Mouse (Mus musculus): ENCODE data around the gene Gm10974. TPM values are rescaled to one million over a fixed set of nuclear protein-coding genes. Genes with fewer than 3 reads are reported as not detected.

Gene Gm10974
- polyA plus RNA-seq, 1 experiment from 2014 or later: not detected

- no peak overlapping the region for H3K9ac ChIP-seq (ENCODE audit: low read depth, low read length)
- ATAC-seq (ENCODE audit: low read depth): no peak
- H3K4me2 ChIP-seq (ENCODE audit: low read depth, low read length): no peak overlapping the region
- H3K4me1 ChIP-seq (ENCODE audit: control insufficient read depth, insufficient read depth, low read length): peaks cover 13% of the 10 kb centered on the region; the same call in 1 of the 2 replicates
- DNase-seq (ENCODE audit: low spot score): no peak
- no peak overlapping the region for H3K4me3 ChIP-seq (ENCODE audit: low read depth, low read length)
- 0 out of 2 replicates have a peak, but pooled peaks cover 3% of the 10 kb centered on the region for H3K36me3 ChIP-seq (ENCODE audit: control insufficient read depth, insufficient read depth, low read length)
- no peaks in the 10 kb centered on the region for H3K9me3 ChIP-seq (ENCODE audit: control insufficient read depth, low read length)
- 64% methylated on average over 5 of the region's 5 CpGs for WGBS
- H3K27me3 ChIP-seq (replicated peaks; ENCODE audit: control insufficient read depth, insufficient read depth, low read length): no peaks in the 10 kb centered on the region
- peak overlapping the region; percentile 55 for H3K27ac ChIP-seq (replicated peaks; ENCODE audit: low read depth, low read length)
These were observed 3.6 kb downstream of the Gm10974 start for GRCm38 (mm10) chr7:66369071-66369933.

DNA sequence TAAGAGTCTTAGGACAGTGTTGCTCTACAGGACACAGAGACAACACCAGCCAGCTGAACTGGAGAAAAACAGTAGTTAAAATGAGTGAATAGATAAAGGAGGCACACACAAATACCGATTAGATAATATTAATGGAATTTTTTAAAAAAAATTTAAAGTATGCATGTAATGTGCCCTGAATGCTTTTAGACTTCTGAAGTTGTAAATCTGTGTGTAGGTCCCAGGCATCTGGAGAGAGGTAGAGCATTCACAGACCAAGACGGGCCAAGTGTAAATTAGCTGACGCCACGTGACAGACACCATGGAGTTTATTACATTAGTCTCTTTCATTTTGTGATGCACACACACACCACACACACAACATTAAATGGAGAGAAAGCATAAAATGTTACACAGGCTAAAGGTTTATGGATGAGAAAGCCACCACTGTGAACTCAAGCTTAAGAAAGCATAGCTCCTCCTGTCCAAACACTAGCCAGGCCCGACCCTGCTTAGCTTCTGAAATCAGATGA, 4.3 kb downstream of the Gm10974 start:
- Histone ChIP-seq H3K4me3 (ENCODE audit: low read depth, low read length) (no peak overlapping the region), H3K27ac (replicated peaks; ENCODE audit: low read depth, low read length) (peak overlapping the region; percentile 55), H3K27me3 (replicated peaks; ENCODE audit: control insufficient read depth, insufficient read depth, low read length) (no peaks in the 10 kb centered on the region), H3K36me3 (ENCODE audit: control insufficient read depth, insufficient read depth, low read length) (no peaks in the 10 kb centered on the region), H3K4me2 (ENCODE audit: low read depth, low read length) (no peak overlapping the region), H3K9ac (ENCODE audit: low read depth, low read length) (no peak overlapping the region), H3K4me1 (ENCODE audit: control insufficient read depth, insufficient read depth, low read length) (peaks cover 13% of the 10 kb centered on the region; the same call in 1 of the 2 replicates), H3K9me3 (ENCODE audit: control insufficient read depth, low read length) (no peaks in the 10 kb centered on the region)
- DNase-seq (ENCODE audit: low spot score) (peak; percentile 15), ATAC-seq (ENCODE audit: low read depth) (no peak)
- 58% methylated on average over 5 of the region's 5 CpGs for WGBS

DNA sequence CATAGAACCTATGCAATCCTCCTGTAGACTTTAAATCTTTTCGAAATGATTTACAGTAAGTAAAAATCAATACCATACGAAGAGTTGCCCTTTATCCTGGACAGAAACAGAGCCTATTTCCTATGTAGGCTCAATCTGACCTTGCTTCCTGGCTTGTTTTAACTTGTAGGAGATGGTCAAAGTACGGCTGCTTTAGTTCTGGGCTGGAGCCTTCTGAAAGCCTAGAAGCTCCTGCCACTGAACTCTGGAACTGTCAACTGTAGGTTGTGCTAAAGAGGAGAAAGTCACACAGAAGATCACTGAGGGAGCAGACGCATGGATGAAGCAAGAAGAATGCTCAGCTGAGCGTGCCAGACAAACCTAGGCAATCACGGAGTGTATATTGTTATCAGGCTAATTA, 5.3 kb downstream of the Gm10974 start:
- 80% methylated on average over 6 of the region's 6 CpGs for WGBS
- ATAC-seq (ENCODE audit: low read depth): no peak
- Histone ChIP-seq H3K36me3 (ENCODE audit: control insufficient read depth, insufficient read depth, low read length) (no peaks in the 10 kb centered on the region), H3K27me3 (replicated peaks; ENCODE audit: control insufficient read depth, insufficient read depth, low read length) (no peaks in the 10 kb centered on the region), H3K27ac (replicated peaks; ENCODE audit: low read depth, low read length) (no peak overlapping the region), H3K4me1 (ENCODE audit: control insufficient read depth, insufficient read depth, low read length) (peaks cover 12% of the 10 kb centered on the region; the same call in 1 of the 2 replicates), H3K9ac (ENCODE audit: low read depth, low read length) (no peak overlapping the region), H3K4me3 (ENCODE audit: low read depth, low read length) (no peak overlapping the region), H3K4me2 (ENCODE audit: low read depth, low read length) (no peak overlapping the region), H3K9me3 (ENCODE audit: control insufficient read depth, low read length) (no peaks in the 10 kb centered on the region)
- DNase-seq (ENCODE audit: low spot score): no peak

GRCm38 (mm10) chr7:66373391-66373790, 7.7 kb downstream of the Gm10974 start:
- H3K9me3 ChIP-seq (ENCODE audit: control insufficient read depth, low read length): no peaks in the 10 kb centered on the region
- DNase-seq (ENCODE audit: low spot score): no peak
- no peak overlapping the region for H3K27ac ChIP-seq (replicated peaks; ENCODE audit: low read depth, low read length)
- H3K36me3 ChIP-seq (ENCODE audit: control insufficient read depth, insufficient read depth, low read length): no peaks in the 10 kb centered on the region
- H3K4me2 ChIP-seq (ENCODE audit: low read depth, low read length): no peak overlapping the region
- ATAC-seq (ENCODE audit: low read depth): no peak
- H3K9ac ChIP-seq (ENCODE audit: low read depth, low read length): no peak overlapping the region
- H3K4me1 ChIP-seq (ENCODE audit: control insufficient read depth, insufficient read depth, low read length): peaks cover 10% of the 10 kb centered on the region; the same call in 1 of the 2 replicates
- no peaks in the 10 kb centered on the region for H3K27me3 ChIP-seq (replicated peaks; ENCODE audit: control insufficient read depth, insufficient read depth, low read length)
- no peak overlapping the region for H3K4me3 ChIP-seq (ENCODE audit: low read depth, low read length)
- WGBS: 82% methylated on average over 3 of the region's 3 CpGs

GRCm38 (mm10) chr7:66375736-66376135, 10.0 kb downstream of the Gm10974 start:
- H3K9me3 ChIP-seq (ENCODE audit: control insufficient read depth, low read length): no peaks in the 10 kb centered on the region
- H3K27ac ChIP-seq (replicated peaks; ENCODE audit: low read depth, low read length): no peak overlapping the region
- peaks cover 5% of the 10 kb centered on the region; the same call in 1 of the 2 replicates for H3K36me3 ChIP-seq (ENCODE audit: control insufficient read depth, insufficient read depth, low read length)
- ATAC-seq (ENCODE audit: low read depth) (no peak), DNase-seq (ENCODE audit: low spot score) (no peak)
- 82% methylated on average over 4 of the region's 4 CpGs for WGBS
- no peak overlapping the region for H3K9ac ChIP-seq (ENCODE audit: low read depth, low read length)
- no peak overlapping the region for H3K4me2 ChIP-seq (ENCODE audit: low read depth, low read length)
- no peaks in the 10 kb centered on the region for H3K27me3 ChIP-seq (replicated peaks; ENCODE audit: control insufficient read depth, insufficient read depth, low read length)
- no peaks in the 10 kb centered on the region for H3K4me1 ChIP-seq (ENCODE audit: control insufficient read depth, insufficient read depth, low read length)
- no peak overlapping the region for H3K4me3 ChIP-seq (ENCODE audit: low read depth, low read length)

- Histone ChIP-seq H3K4me2 (ENCODE audit: low read depth, low read length) (no peak overlapping the region), H3K9ac (ENCODE audit: low read depth, low read length) (no peak overlapping the region), H3K9me3 (ENCODE audit: control insufficient read depth, low read length) (no peaks in the 10 kb centered on the region), H3K4me1 (ENCODE audit: control insufficient read depth, insufficient read depth, low read length) (no peaks in the 10 kb centered on the region), H3K4me3 (ENCODE audit: low read depth, low read length) (no peak overlapping the region), H3K27me3 (replicated peaks; ENCODE audit: control insufficient read depth, insufficient read depth, low read length) (no peaks in the 10 kb centered on the region), H3K27ac (replicated peaks; ENCODE audit: low read depth, low read length) (peak overlapping the region; percentile 7; the same call in 1 of the 2 replicates), H3K36me3 (ENCODE audit: control insufficient read depth, insufficient read depth, low read length) (peaks cover 7% of the 10 kb centered on the region; the same call in 1 of the 2 replicates)
- no peak for ATAC-seq (ENCODE audit: low read depth)
- WGBS: 74% methylated on average over 10 of the region's 10 CpGs
- no peak for DNase-seq (ENCODE audit: low spot score)
These were observed 10.9 kb downstream of the Gm10974 start for GRCm38 (mm10) chr7:66376560-66376959.

DNA sequence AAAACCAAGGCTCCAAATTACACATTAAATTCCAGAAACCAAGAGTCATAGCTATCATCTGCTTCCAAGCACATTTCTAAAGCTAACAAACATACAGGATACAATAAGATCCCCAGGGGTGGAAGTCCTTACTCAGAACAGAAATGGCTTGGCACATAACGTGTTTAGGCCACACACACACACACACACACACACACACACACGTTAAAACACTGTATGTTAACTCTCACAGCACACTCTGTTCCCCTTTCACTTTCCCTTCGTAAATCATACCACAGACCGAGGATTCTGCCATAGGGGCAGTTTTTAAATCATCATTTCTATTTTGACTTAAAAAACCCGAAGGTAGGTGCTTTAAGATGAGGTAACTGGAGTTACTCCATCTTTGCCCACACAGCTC, 18.5 kb downstream of the Gm10974 start:
- WGBS: 63% methylated on average over 5 of the region's 5 CpGs
- peaks cover 7% of the 10 kb centered on the region; the same call in 1 of the 2 replicates for H3K36me3 ChIP-seq (ENCODE audit: control insufficient read depth, insufficient read depth, low read length)
- DNase-seq (ENCODE audit: low spot score): peak; percentile 75
- H3K9me3 ChIP-seq (ENCODE audit: control insufficient read depth, low read length): no peaks in the 10 kb centered on the region
- H3K9ac ChIP-seq (ENCODE audit: low read depth, low read length): no peak overlapping the region
- ATAC-seq (ENCODE audit: low read depth): no peak
- H3K27ac ChIP-seq (replicated peaks; ENCODE audit: low read depth, low read length): peak overlapping the region; percentile 36; the same call in 1 of the 2 replicates
- no peaks in the 10 kb centered on the region for H3K4me1 ChIP-seq (ENCODE audit: control insufficient read depth, insufficient read depth, low read length)
- H3K4me2 ChIP-seq (ENCODE audit: low read depth, low read length): no peak overlapping the region
- H3K4me3 ChIP-seq (ENCODE audit: low read depth, low read length): no peak overlapping the region
- no peaks in the 10 kb centered on the region for H3K27me3 ChIP-seq (replicated peaks; ENCODE audit: control insufficient read depth, insufficient read depth, low read length)

GRCm38 (mm10) chr7:66384891-66385290, 19.2 kb downstream of the Gm10974 start:
- no peaks in the 10 kb centered on the region for H3K9me3 ChIP-seq (ENCODE audit: control insufficient read depth, low read length)
- H3K4me1 ChIP-seq (ENCODE audit: control insufficient read depth, insufficient read depth, low read length): no peaks in the 10 kb centered on the region
- H3K27ac ChIP-seq (replicated peaks; ENCODE audit: low read depth, low read length): no peak overlapping the region
- no peak overlapping the region for H3K4me3 ChIP-seq (ENCODE audit: low read depth, low read length)
- H3K9ac ChIP-seq (ENCODE audit: low read depth, low read length): no peak overlapping the region
- peaks cover 7% of the 10 kb centered on the region; the same call in 1 of the 2 replicates for H3K36me3 ChIP-seq (ENCODE audit: control insufficient read depth, insufficient read depth, low read length)
- no peak for ATAC-seq (ENCODE audit: low read depth)
- WGBS: 90% methylated on average over 8 of the region's 8 CpGs
- no peaks in the 10 kb centered on the region for H3K27me3 ChIP-seq (replicated peaks; ENCODE audit: control insufficient read depth, insufficient read depth, low read length)
- no peak overlapping the region for H3K4me2 ChIP-seq (ENCODE audit: low read depth, low read length)
- no peak for DNase-seq (ENCODE audit: low spot score)
